Mouse (Mus musculus) CH12.LX (cell line): ENCODE results near the gene March6. TPM values are rescaled to one million over a fixed set of nuclear protein-coding genes. Genes with fewer than 3 reads are reported as not detected.

Source experiments
- DNase-seq: peaks from one replicate; pipeline ENCODE4 v3.0.0-alpha.2; 2013; ENCODE audit errors: extremely low read depth
- H3K27ac ChIP-seq: 2 replicates; pipeline ENCODE4 v1.5.1; 2012; ENCODE audit warnings: low read depth, mild to moderate bottlenecking, control low read depth, moderate library complexity; ENCODE audit not compliant: insufficient read depth
- H3K27me3 ChIP-seq: replicated peaks from 2 replicates; pipeline ENCODE3; 2012; ENCODE audit warnings: inconsistent platforms
- H3K36me3 ChIP-seq, 2 experiments: replicated peaks in 1 of 2; 2 replicates each; pipeline versions ENCODE3 to v1.6.1; 2012; ENCODE audit warnings: inconsistent platforms in 1 of 2, low read length in 1 of 2, mild to moderate bottlenecking in 1 of 2, mixed read lengths in 1 of 2, moderate library complexity in 1 of 2; ENCODE audit not compliant: control insufficient read depth in 1 of 2, insufficient read depth in 1 of 2
- H3K4me1 ChIP-seq, 2 experiments: 2 replicates each; pipeline ENCODE4 v1.6.1; 2012; ENCODE audit warnings: inconsistent platforms in 1 of 2, moderate library complexity in 1 of 2; ENCODE audit not compliant: insufficient read depth in 2 of 2, control insufficient read depth in 1 of 2
- H3K4me2 ChIP-seq: 2 replicates; pipeline ENCODE4 v1.6.1; 2012; ENCODE audit warnings: low read depth, mild to moderate bottlenecking, control low read depth; ENCODE audit not compliant: poor library complexity, insufficient read depth, severe bottlenecking
- H3K4me3 ChIP-seq, 3 experiments: fragments of 150-350 bp in 1 of 3; sonication (generic) in 1 of 3; replicated peaks in 1 of 3; 2 replicates each; pipeline versions ENCODE3 to v1.5.1; 2011 to 2012; ENCODE audit warnings: low read depth in 2 of 3, low read length in 2 of 3, mild to moderate bottlenecking in 2 of 3, moderate library complexity in 2 of 3, control low read depth in 1 of 3, improper control_type of control experiment in 1 of 3, inconsistent platforms in 1 of 3, mixed read lengths in 1 of 3; ENCODE audit not compliant: poor library complexity in 1 of 3
- H3K79me2 ChIP-seq: replicated peaks from 2 replicates; pipeline ENCODE4 v1.6.1; 2012; ENCODE audit warnings: mild to moderate bottlenecking, moderate library complexity; ENCODE audit not compliant: control insufficient read depth, poor library complexity, insufficient read depth, severe bottlenecking; ENCODE audit errors: extremely low read depth
- H3K9ac ChIP-seq: 2 replicates; pipeline ENCODE4 v1.6.1; 2012; ENCODE audit warnings: low read depth, mild to moderate bottlenecking, control low read depth, moderate library complexity; ENCODE audit not compliant: insufficient read depth
- H3K9me3 ChIP-seq: replicated peaks from 2 replicates; pipeline ENCODE3; 2012; ENCODE audit warnings: low read length, inconsistent platforms, mixed read lengths
- BHLHE40 ChIP-seq: IDR thresholded peaks from 2 replicates; pipeline ENCODE4 v1.6.1; 2011; ENCODE audit warnings: mild to moderate bottlenecking, low read depth, low read length, improper control_type of control experiment
- CHD2 ChIP-seq: IDR thresholded peaks from 2 replicates; pipeline ENCODE4 v1.6.1; 2011; ENCODE audit warnings: low read length, improper control_type of control experiment
- CTCF ChIP-seq, 2 experiments: IDR thresholded peaks in 1 of 2; conservative IDR thresholded peaks in 1 of 2; 2 replicates each; pipeline ENCODE4 v1.5.1; 2011 to 2012; ENCODE audit warnings: low read depth in 2 of 2, low read length in 2 of 2, improper control_type of control experiment in 1 of 2, inconsistent platforms in 1 of 2, mild to moderate bottlenecking in 1 of 2, moderate library complexity in 1 of 2
- ELF1 ChIP-seq: IDR thresholded peaks from 2 replicates; pipeline ENCODE4 v1.6.1; 2014; ENCODE audit warnings: low read depth, mild to moderate bottlenecking, inconsistent platforms, low read length, improper control_type of control experiment
- EP300 ChIP-seq: IDR thresholded peaks from 2 replicates; pipeline ENCODE4 v1.6.1; 2011; ENCODE audit warnings: low read length, improper control_type of control experiment
- GABPA ChIP-seq: IDR thresholded peaks from 2 replicates; pipeline ENCODE4 v1.6.1; 2012; ENCODE audit warnings: low read depth, low read length, improper control_type of control experiment, inconsistent platforms; ENCODE audit not compliant: insufficient replicate concordance
- HCFC1 ChIP-seq: IDR thresholded peaks from 2 replicates; pipeline ENCODE4 v1.6.1; 2012; ENCODE audit warnings: low read depth, mild to moderate bottlenecking, inconsistent platforms, low read length, improper control_type of control experiment
- JUN ChIP-seq: IDR thresholded peaks from 2 replicates; pipeline ENCODE4 v1.6.1; 2011; ENCODE audit warnings: low read depth, mild to moderate bottlenecking, low read length, improper control_type of control experiment, moderate library complexity; ENCODE audit not compliant: insufficient read depth
- JUND ChIP-seq: conservative IDR thresholded peaks from 2 replicates; pipeline ENCODE4 v1.6.1; 2011; ENCODE audit warnings: low read depth, low read length, improper control_type of control experiment
- NRF1 ChIP-seq: IDR thresholded peaks from 2 replicates; pipeline ENCODE4 v1.6.1; 2014; ENCODE audit warnings: low read depth, mild to moderate bottlenecking, inconsistent platforms, low read length, improper control_type of control experiment, moderate library complexity
- RAD21 ChIP-seq: IDR thresholded peaks from 2 replicates; pipeline ENCODE4 v1.6.1; 2011; ENCODE audit warnings: low read depth, mild to moderate bottlenecking, low read length, improper control_type of control experiment, moderate library complexity
- RCOR1 ChIP-seq: conservative IDR thresholded peaks from 2 replicates; pipeline ENCODE4 v1.6.1; 2012; ENCODE audit warnings: low read depth, mild to moderate bottlenecking, inconsistent platforms, low read length, improper control_type of control experiment
- SIN3A ChIP-seq: IDR thresholded peaks from 2 replicates; pipeline ENCODE4 v1.6.1; 2012; ENCODE audit warnings: low read length, improper control_type of control experiment, inconsistent platforms
- SMC3 ChIP-seq: IDR thresholded peaks from 2 replicates; pipeline ENCODE4 v1.6.1; 2011; ENCODE audit warnings: low read depth, low read length, improper control_type of control experiment
- USF2 ChIP-seq: conservative IDR thresholded peaks from 2 replicates; pipeline ENCODE4 v1.6.1; 2011; ENCODE audit warnings: low read depth, low read length, improper control_type of control experiment
- ZC3H11A ChIP-seq: IDR thresholded peaks from 2 replicates; pipeline ENCODE4 v1.6.1; 2012; ENCODE audit warnings: low read depth, mild to moderate bottlenecking, inconsistent platforms, low read length, improper control_type of control experiment
- ZKSCAN1 ChIP-seq: IDR thresholded peaks from 2 replicates; pipeline ENCODE4 v1.6.1; 2012; ENCODE audit warnings: low read depth, inconsistent platforms, low read length, improper control_type of control experiment, borderline replicate concordance
- ZMIZ1 ChIP-seq: IDR thresholded peaks from 2 replicates; pipeline ENCODE4 v1.6.1; 2012; ENCODE audit warnings: low read depth, mild to moderate bottlenecking, inconsistent platforms, low read length, improper control_type of control experiment
- dilution Hi-C: fragments of 300-500 bp; cut with MboI; formaldehyde crosslinking; loops from 2 replicates; pipeline ENCODE4 v1.14.3; 2020; ENCODE audit warnings: low sequenced_read_pairs; ENCODE audit not compliant: extremely low pct_unique_long_range_greater_than_20kb, extremely low pct_ligation_motif_present
- in situ Hi-C: fragments of 300-500 bp; cut with MboI; formaldehyde crosslinking; loops from 3 replicates; pipeline ENCODE4 v1.14.3; 2019; ENCODE audit warnings: low sequenced_read_pairs, low pct_ligation_motif_present, low pct_unique_long_range_greater_than_20kb, mixed read lengths
- polyA plus RNA-seq: library from polyadenylated mRNA; unstranded; fragments of >175 nt; gene quantifications from 2 replicates; pipeline ENCODE4 v1.2.1, GENCODE M21; 2012; ENCODE audit warnings: low read depth; ENCODE audit not compliant: insufficient read length
- total RNA-seq, 2 experiments: library from RNA; depleted of rRNA; stranded (reverse); fragments of 300-350 nt in 1 of 2; fragments of >200 nt in 1 of 2; gene quantifications; 2 replicates each; pipeline ENCODE4 v1.2.3; 2012 to 2014

The March6 gene
- total and polyA plus RNA-seq, 3 experiments, result 18.3 to 41.4 (median 29.1) TPM

- no peaks in the 10 kb centered on the region for H3K27me3 ChIP-seq
- peaks cover 0 to 9% of the 10 kb centered on the region in 2 experiments; a peak in 2 of 4 replicates for H3K4me1 ChIP-seq
- no peak overlapping the region for H3K4me2 ChIP-seq
- H3K4me3 ChIP-seq, result no peak overlapping the region
- dilution Hi-C loops, result no loop called here
- in situ Hi-C loops, result no loop called here
- no peak for TF ChIP-seq JUND
- no peak for TF ChIP-seq USF2
- TF ChIP-seq CHD2, result no peak
- no peak for TF ChIP-seq ZC3H11A
- no peak for DNase-seq
- H3K9me3 ChIP-seq, result no peaks in the 10 kb centered on the region
- H3K9ac ChIP-seq, result no peak overlapping the region
- H3K36me3 ChIP-seq, result peaks cover 52 to 73% of the 10 kb centered on the region in 2 experiments
- no peaks in the 10 kb centered on the region for H3K79me2 ChIP-seq
- no peak overlapping the region for H3K27ac ChIP-seq
Measured at GRCm38 (mm10) chr15:31494803-31495202, 36.0 kb downstream of the March6 start.

DNA sequence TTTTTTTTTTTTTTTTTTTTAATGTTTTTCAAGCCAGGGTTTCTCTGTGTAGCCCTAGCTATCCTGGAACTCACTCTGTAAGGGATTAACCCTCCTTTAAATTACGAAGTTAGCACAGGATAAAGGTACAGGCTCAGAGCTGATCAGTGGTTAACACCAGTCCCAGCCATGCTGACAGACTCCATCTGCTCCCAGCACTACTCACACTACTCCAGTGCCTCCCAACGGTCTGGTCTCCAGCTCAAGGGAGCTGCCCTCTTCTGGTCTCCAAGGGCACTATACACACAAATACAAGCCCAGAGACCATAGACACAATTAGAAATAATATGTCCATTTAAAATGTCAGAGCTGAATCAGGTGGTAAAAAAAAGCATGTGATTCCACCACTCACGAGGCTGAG is 36.5 kb downstream of the March6 start:
- Histone ChIP-seq H3K27ac (no peak overlapping the region), H3K27me3 (no peaks in the 10 kb centered on the region), H3K4me3 (no peak overlapping the region), H3K79me2 (no peaks in the 10 kb centered on the region), H3K4me1 (peaks cover 0 to 4% of the 10 kb centered on the region in 2 experiments; a peak in 1 of 4 replicates), H3K9me3 (no peaks in the 10 kb centered on the region), H3K9ac (no peak overlapping the region), H3K36me3 (peaks cover 56 to 74% of the 10 kb centered on the region in 2 experiments), H3K4me2 (no peak overlapping the region)
- TF ChIP-seq BHLHE40 (no peak), NRF1 (no peak), CHD2 (no peak), GABPA (no peak), SMC3 (no peak), ZKSCAN1 (no peak)
- in situ Hi-C loops (no loop called here), dilution Hi-C loops (no loop called here)
- DNase-seq, result no peak

GRCm38 (mm10) chr15:31487407-31487806 is 43.4 kb downstream of the March6 start:
- Histone ChIP-seq H3K27me3 (no peaks in the 10 kb centered on the region), H3K79me2 (no peaks in the 10 kb centered on the region), H3K9me3 (no peaks in the 10 kb centered on the region), H3K27ac (no peak overlapping the region), H3K4me1 (no peaks in the 10 kb centered on the region), H3K9ac (no peak overlapping the region), H3K4me2 (no peak overlapping the region), H3K36me3 (peaks cover 31 to 65% of the 10 kb centered on the region in 2 experiments), H3K4me3 (no peak overlapping the region)
- DNase-seq, result no peak
- TF ChIP-seq RCOR1 (no peak), JUN (no peak), HCFC1 (no peak), JUND (no peak), ZMIZ1 (no peak), SIN3A (no peak), EP300 (no peak), CTCF (conservative IDR thresholded peaks at IDR 0.05 in 1 of 2, IDR thresholded peaks at IDR 0.05 in 1 of 2; ENCODE audit: low read depth in 2 of 2, low read length in 2 of 2) (no peak), ELF1 (no peak), RAD21 (no peak)
- in situ Hi-C loops, result no loop called here
- dilution Hi-C loops, result no loop called here
